Mouse (Mus musculus) intestine, embryonic 16.5 days (tissue): ENCODE measurements around the gene Narfl. TPM values are rescaled to one million over a fixed set of nuclear protein-coding genes. Genes with fewer than 3 reads are reported as not detected.
"Not testable (repeated sequence)": the region's sequence is repeated elsewhere in the genome, so short reads cannot be mapped to it uniquely, and the experiment has no call there.

ENCODE experiments used
- ATAC-seq: fragments of 200-750 bp; cut with Nextera tagmentation; 2 replicates; pipeline ENCODE4 v1.8.0; 2017; ENCODE audit warnings: moderate TSS enrichment, moderate library complexity
- H3K27ac ChIP-seq: fragments of 300-500 bp; sonication (generic); 2 replicates; pipeline ENCODE4 v1.5.1; 2014; ENCODE audit warnings: mild to moderate bottlenecking, low read length
- H3K27me3 ChIP-seq: fragments of 300-500 bp; sonication (generic); replicated peaks from 2 replicates; pipeline ENCODE4 v1.6.1; 2014; ENCODE audit warnings: low read length, control low read depth, mixed read lengths; ENCODE audit not compliant: control insufficient read depth, insufficient read depth
- H3K36me3 ChIP-seq: fragments of 300-500 bp; sonication (generic); 2 replicates; pipeline ENCODE4 v1.6.1; 2014; ENCODE audit warnings: low read length, control low read depth; ENCODE audit not compliant: control insufficient read depth, insufficient read depth
- H3K4me1 ChIP-seq: fragments of 300-500 bp; sonication (generic); 2 replicates; pipeline ENCODE4 v1.6.1; 2014; ENCODE audit warnings: low read length, control low read depth, mixed read lengths; ENCODE audit not compliant: control insufficient read depth, insufficient read depth
- H3K4me2 ChIP-seq: fragments of 300-500 bp; sonication (generic); 2 replicates; pipeline ENCODE4 v1.6.1; 2014; ENCODE audit warnings: low read depth, low read length, control low read depth
- H3K4me3 ChIP-seq: fragments of 300-500 bp; sonication (generic); 2 replicates; pipeline ENCODE4 v1.5.1; 2014; ENCODE audit warnings: mild to moderate bottlenecking, low read length
- H3K9ac ChIP-seq: fragments of 300-500 bp; sonication (generic); 2 replicates; pipeline ENCODE4 v1.6.1; 2014; ENCODE audit warnings: low read depth, low read length
- H3K9me3 ChIP-seq: fragments of 300-500 bp; sonication (generic); 2 replicates; pipeline ENCODE4 v1.6.1; 2016; ENCODE audit warnings: low read length, control low read depth; ENCODE audit not compliant: control insufficient read depth
- WGBS: fragments of 180-500 bp; shearing (Covaris S2); extraction: QIAGEN DNeasy Blood & Tissue Kit; methylation state at CpG from one replicate; pipeline ENCODE4 v1.1.7; 2014; 5-methylcytosine and 5-hydroxymethylcytosine counted together
- polyA plus RNA-seq: library from polyadenylated mRNA; unstranded; fragments of >200 nt; fragmentation: Nextera tagmentation; extraction: Ambion mirVana; gene quantifications from 2 replicates; pipeline ENCODE4 v1.2.1, GENCODE M21; 2015

The Narfl gene
- polyA plus RNA-seq, 1 experiment from 2014 or later = 34.6 TPM

DNA sequence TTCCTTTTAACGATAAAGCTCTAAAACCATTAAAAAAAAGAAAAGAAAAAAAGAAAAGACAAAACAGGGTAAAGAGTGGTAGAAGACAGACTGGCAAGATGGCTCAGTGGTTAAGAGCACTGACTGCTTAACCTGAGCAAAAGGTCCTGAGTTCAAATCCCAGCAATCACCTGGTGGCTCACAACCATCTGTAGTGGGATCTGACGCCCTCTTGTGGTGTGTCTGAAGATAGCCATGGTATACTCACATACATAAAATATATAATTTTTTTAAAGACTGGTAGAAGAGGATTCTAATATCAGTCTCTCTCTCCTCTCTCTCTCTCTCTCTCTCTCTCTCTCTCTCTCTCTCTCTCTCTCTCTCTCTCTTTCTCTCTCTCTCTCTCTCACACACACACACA, 33.9 kb downstream of the Narfl start:
- not testable (repeated sequence) for H3K4me3 ChIP-seq, H3K36me3 ChIP-seq, H3K9me3 ChIP-seq, H3K9ac ChIP-seq, H3K27ac ChIP-seq, ATAC-seq, H3K4me1 ChIP-seq, H3K4me2 ChIP-seq
- WGBS = 45% methylated on average over 2 of the region's 2 CpGs
- H3K27me3 ChIP-seq = peaks cover 22% of the 10 kb centered on the region

DNA sequence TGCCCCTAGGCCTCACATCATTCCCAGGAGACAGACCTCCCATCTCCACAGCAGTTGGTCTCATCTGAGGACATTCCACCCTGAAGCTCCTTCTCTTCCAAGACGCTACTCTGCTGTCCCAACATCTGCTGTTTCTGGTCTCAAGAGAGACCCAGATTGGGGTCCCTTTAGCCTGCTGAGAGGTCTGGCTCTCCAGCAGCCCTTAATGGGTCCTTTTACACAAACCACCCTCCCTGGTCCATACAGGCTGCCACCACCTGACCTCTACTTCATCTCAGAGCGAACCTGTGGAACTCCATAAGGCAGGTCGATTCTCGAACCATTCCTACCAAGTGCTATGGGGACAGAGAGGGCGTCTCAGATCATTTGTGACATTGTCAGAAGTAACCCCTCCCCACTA, 34.5 kb downstream of the Narfl start:
- H3K4me1 ChIP-seq = peaks cover 8% of the 10 kb centered on the region
- no peak overlapping the region for H3K4me2 ChIP-seq
- no peaks in the 10 kb centered on the region for H3K36me3 ChIP-seq
- WGBS = 44% methylated on average over 5 of the region's 5 CpGs
- H3K4me3 ChIP-seq = peak overlapping the region; percentile 71; the same call in 1 of the 2 replicates
- H3K9ac ChIP-seq = 0 out of 2 replicates have a peak overlapping the region, but pooled peaks have one; percentile 64
- no peak for ATAC-seq
- no peak overlapping the region for H3K27ac ChIP-seq
- peaks cover 22% of the 10 kb centered on the region for H3K27me3 ChIP-seq
- no peaks in the 10 kb centered on the region for H3K9me3 ChIP-seq

DNA sequence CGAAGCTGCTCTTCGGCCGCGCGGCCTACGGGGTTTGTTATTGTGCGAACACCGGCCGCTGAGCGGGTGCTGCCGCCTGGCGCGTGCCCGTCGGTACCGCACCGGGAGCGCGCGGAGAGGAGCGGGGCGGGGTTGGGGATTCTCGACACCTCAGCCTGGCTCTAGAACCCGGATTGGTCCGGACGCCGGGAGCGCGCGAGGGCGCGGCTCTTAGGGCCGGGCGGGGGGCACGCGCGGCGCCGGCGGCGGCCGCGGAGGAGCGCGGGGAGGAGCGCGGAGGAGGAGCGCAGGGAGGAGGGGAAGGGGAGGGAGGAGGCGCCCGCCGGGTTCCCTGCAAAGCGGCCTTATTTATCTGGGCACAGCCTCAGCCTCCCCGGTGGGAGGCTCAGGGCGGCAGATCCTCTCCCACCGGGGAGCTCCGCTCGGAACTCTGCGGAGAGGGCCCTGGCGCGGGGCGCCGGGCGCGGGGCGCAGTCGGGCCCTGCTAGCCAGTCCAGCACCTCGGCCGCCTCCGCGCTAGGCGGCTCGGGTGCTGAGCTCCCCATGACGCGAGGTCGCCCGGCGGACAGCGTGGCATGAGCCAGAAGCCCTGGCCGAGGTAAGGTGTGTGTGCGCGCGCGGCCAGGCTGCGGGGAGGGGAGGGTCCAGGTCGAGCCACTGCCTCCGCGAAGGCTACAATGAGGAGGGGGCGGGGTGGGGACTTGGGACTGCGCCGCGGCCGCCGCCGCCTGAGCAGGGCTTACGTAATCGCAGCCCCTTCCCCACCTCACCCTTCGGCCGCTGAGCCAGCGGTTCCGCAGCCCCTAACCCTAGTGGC, 35.4 kb downstream of the Narfl start, which contains the start of gene Fbxl16:
TSS of gene Fbxl16 (plus strand) at position 297 of the 817 bp plus-strand sequence.
- under 1% methylated on average over 97 of the region's 100 CpGs for WGBS
- Histone ChIP-seq H3K4me2 (peak within 1 kb of the TSS; percentile 96), H3K27ac (no peak within 1 kb of the TSS; the same call in 1 of the 2 replicates), H3K4me1 (peaks cover 11% of the 10 kb centered on the region), H3K9me3 (no peaks in the 10 kb centered on the region), H3K9ac (peak within 1 kb of the TSS; percentile 64), H3K36me3 (no peaks in the 10 kb centered on the region), H3K4me3 (peak within 1 kb of the TSS; percentile 71), H3K27me3 (peaks cover 22% of the 10 kb centered on the region)
- ATAC-seq = peak; percentile 83

DNA sequence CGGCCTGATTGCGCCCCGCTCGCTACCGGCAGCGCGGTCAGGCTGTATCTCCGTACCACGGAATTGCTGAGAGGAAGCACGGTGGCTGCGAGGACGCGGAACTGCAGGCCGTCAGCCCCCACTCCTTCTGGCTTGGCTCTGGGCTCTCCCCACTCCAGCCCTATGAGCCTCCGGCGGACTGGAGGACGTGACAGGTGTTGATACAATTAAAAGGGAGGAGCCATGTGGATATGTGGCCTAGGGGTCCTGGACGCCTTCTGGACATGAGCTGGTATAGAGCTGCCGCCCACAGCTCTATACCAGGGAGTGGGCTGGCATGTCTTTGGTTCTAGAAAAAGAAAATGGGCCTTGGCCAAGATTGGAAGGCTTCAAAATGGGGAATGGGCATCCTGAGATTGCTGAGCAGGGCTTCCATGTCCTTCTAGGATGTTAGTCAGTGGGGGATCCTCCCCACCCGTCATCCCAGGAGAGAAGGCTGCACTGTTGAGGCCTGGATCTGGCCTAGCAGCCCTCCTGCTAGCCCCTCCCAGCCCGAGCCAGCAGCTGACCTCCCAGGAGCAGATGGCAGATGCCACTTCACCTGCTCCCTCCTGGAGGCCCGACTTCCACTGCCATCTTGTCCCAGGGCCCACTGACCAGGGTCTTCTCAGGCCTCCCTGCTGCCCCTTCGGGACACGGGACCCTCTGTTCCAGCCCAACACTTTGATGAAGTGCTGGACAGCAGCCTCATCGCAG, 36.2 kb downstream of the Narfl start:
- WGBS = 13% methylated on average over 25 of the region's 25 CpGs
- peak; percentile 19; the same call in 1 of the 2 replicates for ATAC-seq

DNA sequence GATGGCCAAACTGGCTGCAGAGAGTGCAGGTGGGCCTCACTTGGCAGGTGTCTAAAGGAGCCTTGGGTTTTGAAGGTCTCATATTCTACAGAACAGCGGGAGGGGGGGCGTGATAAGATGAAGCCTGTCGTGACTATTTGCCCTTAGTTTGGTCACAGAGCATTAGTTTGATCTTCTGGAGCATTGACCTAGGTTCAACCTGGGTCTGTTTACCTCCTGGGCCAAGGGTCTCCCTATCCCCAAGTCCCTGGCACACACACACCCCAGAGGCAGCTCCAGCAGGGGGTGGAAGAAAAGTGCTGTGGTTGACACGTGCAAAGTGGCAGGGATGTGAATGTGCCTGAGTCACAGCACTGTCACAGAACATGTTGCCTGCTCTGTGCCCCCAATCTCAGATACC, 37.3 kb downstream of the Narfl start:
- Histone ChIP-seq H3K4me3 (no peak overlapping the region), H3K4me1 (peaks cover 11% of the 10 kb centered on the region), H3K36me3 (no peaks in the 10 kb centered on the region), H3K27ac (no peak overlapping the region), H3K9me3 (no peaks in the 10 kb centered on the region), H3K9ac (no peak overlapping the region), H3K27me3 (peaks cover 22% of the 10 kb centered on the region), H3K4me2 (no peak overlapping the region)
- no peak for ATAC-seq
- 67% methylated on average over 4 of the region's 4 CpGs for WGBS

More for the DNA sequence above, 36.2 kb downstream of the Narfl start:
- Histone ChIP-seq H3K4me2 (peak overlapping the region; percentile 96), H3K9me3 (no peaks in the 10 kb centered on the region), H3K4me3 (peak overlapping the region; percentile 71), H3K4me1 (peaks cover 11% of the 10 kb centered on the region), H3K36me3 (no peaks in the 10 kb centered on the region), H3K9ac (peak overlapping the region; percentile 64), H3K27ac (no peak overlapping the region), H3K27me3 (peaks cover 22% of the 10 kb centered on the region)

DNA sequence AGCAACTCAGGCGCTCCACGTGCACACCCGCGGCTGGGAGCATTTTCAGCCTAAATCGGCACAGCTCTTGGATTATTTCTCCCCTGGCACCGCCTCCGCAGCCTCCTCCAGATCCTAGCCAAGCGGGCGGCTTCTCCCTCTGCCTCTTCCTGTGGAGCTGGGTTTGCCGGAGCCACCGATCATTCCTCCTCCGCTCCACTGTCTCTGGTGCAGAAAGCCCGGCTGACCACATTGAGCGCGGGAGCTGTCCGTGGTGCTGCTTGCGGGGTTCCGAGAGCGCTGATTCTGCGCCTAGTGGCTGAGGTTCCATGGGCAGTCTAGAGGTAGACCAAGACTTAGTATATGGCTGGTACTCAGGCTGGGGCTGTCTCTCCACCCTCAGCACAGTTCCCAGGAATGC, 39.9 kb downstream of the Narfl start:
- WGBS = 2% methylated on average over 20 of the region's 20 CpGs
- no peak overlapping the region for H3K4me3 ChIP-seq
- H3K4me2 ChIP-seq = no peak overlapping the region
- H3K4me1 ChIP-seq = peaks cover 9% of the 10 kb centered on the region
- no peaks in the 10 kb centered on the region for H3K9me3 ChIP-seq
- peak; percentile 39 for ATAC-seq
- H3K9ac ChIP-seq = no peak overlapping the region
- peaks cover 33% of the 10 kb centered on the region for H3K27me3 ChIP-seq
- H3K36me3 ChIP-seq = no peaks in the 10 kb centered on the region
- no peak overlapping the region for H3K27ac ChIP-seq

DNA sequence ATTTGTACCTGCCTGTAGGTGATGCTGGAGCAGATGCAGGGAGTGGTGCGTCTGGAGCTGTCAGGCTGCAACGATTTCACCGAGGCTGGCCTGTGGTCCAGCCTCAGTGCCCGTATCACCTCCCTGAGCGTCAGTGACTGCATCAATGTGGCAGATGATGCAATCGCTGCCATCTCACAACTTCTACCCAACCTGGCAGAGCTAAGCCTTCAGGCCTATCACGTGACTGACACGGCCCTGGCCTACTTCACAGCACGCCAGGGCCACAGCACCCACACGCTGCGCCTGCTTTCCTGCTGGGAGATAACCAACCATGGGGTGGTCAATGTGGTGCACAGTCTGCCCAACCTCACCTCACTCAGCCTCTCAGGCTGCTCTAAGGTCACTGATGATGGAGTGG, 44.1 kb downstream of the Narfl start:
- Histone ChIP-seq H3K27ac (no peak overlapping the region), H3K9ac (no peak overlapping the region), H3K4me3 (no peak overlapping the region), H3K4me2 (no peak overlapping the region), H3K9me3 (no peaks in the 10 kb centered on the region), H3K27me3 (peaks cover 33% of the 10 kb centered on the region), H3K4me1 (peaks cover 6% of the 10 kb centered on the region; the same call in 1 of the 2 replicates), H3K36me3 (no peaks in the 10 kb centered on the region)
- ATAC-seq = no peak
- 81% methylated on average over 11 of the region's 11 CpGs for WGBS

DNA sequence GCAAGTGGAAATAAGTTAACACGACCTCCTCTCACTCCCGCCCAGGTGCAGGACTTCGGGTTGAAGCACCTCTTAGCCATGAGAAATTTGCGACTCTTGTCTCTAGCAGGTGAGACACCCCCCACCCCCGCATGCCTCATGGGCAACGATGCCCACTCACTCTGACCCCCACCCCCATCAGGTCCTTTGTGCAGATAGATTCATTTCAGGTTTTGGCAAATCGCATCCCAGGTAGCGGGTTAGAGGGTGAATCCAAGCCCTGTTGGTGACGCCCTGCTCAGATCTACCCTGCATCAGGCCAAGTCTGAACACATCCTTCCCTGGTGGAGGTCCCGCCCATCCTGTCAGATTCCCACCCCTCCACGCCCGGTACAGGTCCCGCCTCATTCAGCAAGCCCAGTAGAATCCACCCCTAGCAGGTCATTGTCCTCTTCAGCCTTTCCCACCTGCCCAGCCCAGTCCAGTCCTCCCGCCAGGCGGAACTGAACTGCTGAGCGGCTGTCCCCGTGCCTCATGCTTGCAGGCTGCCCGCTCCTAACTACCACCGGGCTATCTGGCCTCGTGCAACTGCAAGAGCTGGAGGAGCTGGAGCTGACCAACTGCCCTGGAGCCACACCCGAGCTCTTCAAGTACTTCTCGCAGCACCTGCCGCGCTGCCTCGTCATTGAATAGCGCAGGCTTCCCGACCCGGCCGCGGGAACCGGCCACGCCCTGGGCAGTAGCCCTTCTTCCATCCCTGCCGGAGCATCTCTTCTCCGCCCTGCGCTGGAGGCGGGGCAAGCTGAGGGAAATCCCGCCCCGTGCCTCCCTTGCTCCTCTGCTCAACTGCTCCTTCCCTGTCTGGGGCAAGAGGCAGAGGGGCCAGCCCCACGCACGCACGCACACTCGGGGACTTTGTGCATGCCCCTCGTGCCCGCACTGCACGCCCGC, 45.5 kb downstream of the Narfl start:
- H3K4me3 ChIP-seq = peak overlapping the region; percentile 21
- WGBS = 7% methylated on average over 46 of the region's 46 CpGs

More for the DNA sequence above, 45.5 kb downstream of the Narfl start:
- H3K36me3 ChIP-seq = no peaks in the 10 kb centered on the region
- H3K4me2 ChIP-seq = peak overlapping the region; percentile 42
- peaks cover 7% of the 10 kb centered on the region for H3K4me1 ChIP-seq
- no peak overlapping the region for H3K9ac ChIP-seq
- ATAC-seq = peak; percentile 54
- H3K27ac ChIP-seq = no peak overlapping the region
- H3K27me3 ChIP-seq = peaks cover 33% of the 10 kb centered on the region
- H3K9me3 ChIP-seq = no peaks in the 10 kb centered on the region
